Mouse (Mus musculus): ENCODE results near the gene Fbxw25. TPM values are rescaled to one million over a fixed set of nuclear protein-coding genes. Genes with fewer than 3 reads are reported as not detected.
A peak's percentile ranks its signal among the peaks of the same experiment; 100 is the strongest.
"Not testable (repeated sequence)": the region's sequence is repeated elsewhere in the genome, so short reads cannot be mapped to it uniquely, and the experiment has no call there.

Fbxw25 gene
- polyA plus RNA-seq (2012; rRNA removed): not detected in 2 replicates

DNA sequence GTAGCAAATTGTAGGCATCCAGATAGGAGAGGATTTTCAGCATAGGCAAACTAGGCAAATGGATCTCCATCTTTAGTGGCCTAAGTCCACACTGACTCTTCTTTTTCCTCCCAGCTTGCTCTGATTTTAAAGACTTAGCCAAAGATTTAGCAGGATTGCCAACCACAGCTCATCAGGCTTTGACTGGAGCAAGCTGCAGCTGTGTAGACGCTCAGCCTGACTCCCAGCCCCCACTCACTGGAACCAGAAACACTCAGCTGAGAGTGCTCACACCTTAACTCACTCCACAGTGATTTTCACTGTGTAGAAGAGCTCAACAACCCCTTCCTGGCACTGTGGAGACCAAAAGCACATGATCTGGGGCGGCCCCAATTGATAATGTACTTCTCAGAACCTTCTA, at the start of gene Fbxw25:
Gene Fbxw25, minus strand, starts transcription at position 101 of the 400 bp plus-strand sequence.
- DNase-seq (ENCODE audit: low read depth, low spot score): not testable (repeated sequence)
- WGBS: 56% methylated on average over 2 of the region's 2 CpGs

DNA sequence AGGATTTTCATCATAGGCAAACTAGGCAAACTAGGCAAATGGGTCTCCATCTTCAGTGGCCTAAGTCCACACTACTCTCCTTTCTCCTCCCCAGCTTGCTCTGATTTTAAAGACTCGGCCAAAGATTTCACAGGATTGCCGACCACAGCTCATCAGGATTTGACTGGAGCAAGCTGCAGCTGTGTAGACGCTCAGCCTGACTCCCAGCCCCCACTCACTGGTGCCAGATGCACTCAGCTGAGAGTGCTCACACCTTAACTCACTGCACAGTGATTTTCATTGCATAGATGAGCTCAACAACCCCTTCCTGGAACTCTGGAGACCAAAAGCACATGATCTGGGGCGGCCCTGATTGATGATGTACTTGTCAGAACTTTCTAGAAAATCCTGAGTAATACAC, 38.1 kb upstream of the Fbxw25 start, which contains the start of gene Fbxw18:
Gene Fbxw18, minus strand, starts transcription at position 101 of the 400 bp plus-strand sequence.
- 68% methylated on average over 4 of the region's 4 CpGs for WGBS
- DNase-seq (ENCODE audit: low read depth, low spot score): not testable (repeated sequence)

DNA sequence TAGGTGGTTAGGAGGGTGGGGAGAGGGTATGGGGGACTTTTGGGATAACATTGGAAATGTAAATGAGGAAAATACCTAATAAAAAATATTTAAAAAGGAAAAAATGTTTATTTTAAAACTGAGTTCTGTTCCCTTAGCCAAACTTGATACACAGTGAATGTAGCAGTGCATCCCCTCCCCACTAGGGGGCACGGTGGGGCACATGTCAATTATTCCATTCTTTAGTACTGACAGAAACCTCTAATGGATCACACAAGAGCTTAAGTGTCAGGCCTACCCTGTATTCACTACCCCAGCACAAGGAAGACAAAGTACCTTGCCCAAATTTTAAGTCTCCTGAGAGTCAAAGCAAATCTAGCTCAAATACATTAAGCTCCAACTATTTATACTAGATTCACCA, 20.8 kb upstream of the Fbxw25 start:
- DNase-seq (ENCODE audit: low read depth, low spot score): peak; percentile 2
- WGBS: 3% methylated on average over 1 of the region's 1 CpGs

DNA sequence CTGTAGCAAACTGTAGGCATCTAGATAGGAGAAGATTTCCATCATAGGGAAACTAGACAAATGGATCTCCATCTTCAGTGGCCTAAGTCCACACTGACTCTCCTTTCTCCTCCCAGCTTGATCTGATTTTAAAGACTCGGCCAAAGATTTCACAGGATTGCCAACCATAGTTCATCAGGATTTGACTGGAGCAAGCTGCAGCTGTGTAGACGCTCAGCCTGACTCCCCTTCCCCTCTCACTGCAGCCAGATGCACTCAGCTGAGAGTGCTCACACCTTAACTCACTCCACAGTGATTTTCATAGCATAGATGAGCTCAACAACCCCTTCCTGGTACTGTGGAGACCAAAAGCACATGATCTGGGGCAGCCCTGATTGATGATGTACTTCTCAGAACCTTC, 38.5 kb downstream of the Fbxw25 start, which contains the start of gene Fbxw24:
Gene Fbxw24, minus strand, starts transcription at position 101 of the 400 bp plus-strand sequence.
- WGBS: 79% methylated on average over 2 of the region's 2 CpGs
- DNase-seq (ENCODE audit: low read depth, low spot score): not testable (repeated sequence)

DNA sequence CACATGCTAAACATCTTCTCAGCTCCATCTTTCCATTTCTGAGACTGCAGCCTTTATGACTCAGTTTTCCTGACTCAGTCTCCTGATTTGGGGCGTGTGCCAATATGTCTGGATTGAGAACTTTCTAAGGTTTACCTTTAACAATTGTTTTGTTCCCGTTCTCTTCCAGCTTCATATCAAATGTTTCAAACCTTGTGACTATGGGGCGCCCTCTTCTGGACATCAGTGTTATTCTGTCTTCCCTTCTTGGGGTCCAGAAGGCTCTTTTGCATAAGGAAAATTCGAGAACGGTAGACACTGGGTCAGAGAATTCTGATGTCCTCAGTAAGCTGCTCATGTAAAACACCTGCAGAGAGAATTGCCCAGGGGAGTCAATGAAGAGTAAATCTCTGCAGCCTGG, 57.6 kb downstream of the Fbxw25 start:
- 31% methylated on average over 5 of the region's 5 CpGs for WGBS
- not testable (repeated sequence) for DNase-seq (ENCODE audit: low read depth, low spot score)

DNA sequence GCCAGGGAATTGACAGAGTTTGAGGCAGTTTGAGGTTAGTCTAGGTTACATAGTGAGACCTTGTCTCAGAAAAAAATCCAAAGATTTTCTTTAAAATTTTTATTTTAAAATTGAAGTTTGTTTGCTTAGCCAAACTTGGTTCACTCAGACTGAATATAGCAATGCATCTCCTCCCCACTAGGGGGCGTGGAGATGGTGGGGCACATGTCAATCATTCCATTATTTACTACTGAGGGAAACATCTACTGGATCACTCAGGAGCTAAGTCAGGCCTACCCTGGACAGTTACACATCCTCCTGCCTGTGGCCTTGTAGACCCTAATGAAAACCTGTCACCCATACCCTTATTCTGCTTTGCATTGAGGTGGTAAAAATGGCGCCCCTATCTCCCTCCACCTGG, 62.3 kb downstream of the Fbxw25 start:
- DNase-seq (ENCODE audit: low read depth, low spot score): not testable (repeated sequence)
- WGBS: 48% methylated on average over 2 of the region's 2 CpGs

DNA sequence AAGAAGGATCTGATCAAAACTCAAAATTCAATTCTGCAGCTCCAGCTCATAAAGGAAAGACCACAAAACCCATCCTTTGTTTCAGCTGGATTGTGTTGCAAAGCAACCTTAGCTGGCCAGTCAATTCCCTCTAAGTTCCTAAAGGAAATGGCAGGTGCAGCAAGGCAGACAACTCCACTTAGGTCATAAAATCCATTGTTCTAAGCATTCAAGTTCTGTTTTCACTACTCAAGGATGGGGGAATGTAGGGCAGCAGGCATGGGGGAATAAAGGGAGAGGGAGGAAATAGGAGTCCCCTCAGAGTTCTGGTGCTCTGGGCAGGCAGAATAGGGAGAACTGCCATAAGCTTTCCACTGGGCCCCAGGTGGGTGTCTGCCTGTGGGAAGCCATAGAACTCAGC, 67.2 kb downstream of the Fbxw25 start:
- DNase-seq (ENCODE audit: low read depth, low spot score): no peak

Other genes with a start within 250 kb of the Fbxw25 start
- not detected in 2 replicates for gene Fbxw16, start 215.5 kb downstream of the Fbxw25 start, polyA plus RNA-seq (2012; rRNA removed)
- not detected in 2 replicates for gene Fbxw19, start 168.8 kb downstream of the Fbxw25 start, polyA plus RNA-seq (2012; rRNA removed)
- not detected in 2 replicates for gene Fbxw15, start 96.4 kb downstream of the Fbxw25 start, polyA plus RNA-seq (2012; rRNA removed)
- not detected in 2 replicates for gene Fbxw24, start 38.6 kb downstream of the Fbxw25 start, polyA plus RNA-seq (2012; rRNA removed)
- gene Fbxw18, start 38.0 kb upstream of the Fbxw25 start, polyA plus RNA-seq (2012; rRNA removed): not detected in 2 replicates
- gene Fbxw26, start 81.4 kb upstream of the Fbxw25 start, polyA plus RNA-seq (2012; rRNA removed): not detected in 2 replicates
- gene Fbxw27, start 126.0 kb upstream of the Fbxw25 start, polyA plus RNA-seq (2012; rRNA removed): not detected in 2 replicates
- 1.0 TPM in 1 of 2 replicates, not detected in the other for gene Spink8, start 147.6 kb upstream of the Fbxw25 start, polyA plus RNA-seq (2012; rRNA removed)
- 31.9 and 40.8 TPM in 2 replicates for gene Nme6, start 168.1 kb upstream of the Fbxw25 start, polyA plus RNA-seq (2012; rRNA removed)
- gene Camp, start 185.0 kb upstream of the Fbxw25 start, polyA plus RNA-seq (2012; rRNA removed): 0.11 and 0.33 TPM in 2 replicates
- 13.8 and 18.0 TPM in 2 replicates for gene Cdc25a, start 210.9 kb upstream of the Fbxw25 start, polyA plus RNA-seq (2012; rRNA removed)

Data from large intestine, adult 2 months (tissue).